Mouse (Mus musculus): ENCODE measurements around the gene Psmd4. TPM values are rescaled to one million over a fixed set of nuclear protein-coding genes. Genes with fewer than 3 reads are reported as not detected.

Psmd4 gene
- total RNA-seq (2014; rRNA removed): 179 and 200 TPM in 2 replicates
- polyA plus RNA-seq (2015; fragmentation: Nextera tagmentation; extraction: Ambion mirVana): 262 and 267 TPM in 2 replicates

DNA sequence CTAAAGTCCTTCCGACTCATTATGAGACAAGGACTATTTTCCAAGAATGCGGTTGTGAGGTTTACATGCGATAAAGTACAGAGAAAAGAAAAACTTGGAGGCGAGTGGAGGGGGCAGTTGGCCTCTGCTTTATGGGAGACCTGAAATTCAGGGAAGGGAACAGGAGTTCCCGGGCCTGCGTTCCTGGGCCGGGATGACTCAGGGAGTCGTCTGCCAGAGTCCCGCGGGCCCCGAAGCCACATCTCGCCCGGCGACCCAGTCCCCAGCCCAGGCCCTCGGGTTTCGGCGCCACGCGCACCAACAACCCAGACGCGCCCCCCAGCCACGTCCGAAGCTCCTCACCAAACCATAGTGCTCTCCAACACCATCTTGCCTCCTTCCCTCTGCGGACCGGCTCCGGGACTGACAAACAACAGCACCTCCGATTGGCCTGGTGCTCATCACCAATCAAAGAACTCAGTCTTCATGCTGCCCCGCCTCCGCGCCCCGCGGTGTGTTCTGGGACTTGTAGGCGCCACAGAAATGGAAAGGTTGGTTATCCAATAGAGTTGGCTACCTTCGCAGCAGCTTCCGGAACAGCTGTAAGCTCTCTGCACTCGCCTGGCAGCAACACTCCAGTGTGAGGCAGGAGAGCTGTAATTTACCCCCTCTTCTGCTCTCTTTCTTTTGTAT, at the start of gene Psmd4:
TSS of gene Psmd4 (minus strand) at position 449 of the 672 bp plus-strand sequence.
- Histone ChIP-seq H3K9ac (replicated peaks; ENCODE audit: low read length, poor library complexity, severe bottlenecking) (peak within 1 kb of the TSS; percentile 80), H3K9me3 (ENCODE audit: low read length) (no peaks in the 10 kb centered on the region), H3K4me1 (ENCODE audit: insufficient read depth, low read length) (no peaks in the 10 kb centered on the region; the same call in 1 of the 2 replicates), H3K4me3 (ENCODE audit: low read depth, low read length) (peak within 1 kb of the TSS; percentile 73), H3K27me3 (ENCODE audit: insufficient read depth, low read length) (no peaks in the 10 kb centered on the region), H3K27ac (ENCODE audit: low read depth, low read length) (peak within 1 kb of the TSS; percentile 75), H3K4me2 (ENCODE audit: low read depth, low read length, poor library complexity, severe bottlenecking) (peak within 1 kb of the TSS; percentile 69), H3K36me3 (ENCODE audit: insufficient read depth, low read length) (peaks cover 7% of the 10 kb centered on the region; the same call in 1 of the 2 replicates)
- ATAC-seq (ENCODE audit: low FRiP score) (peak; percentile 99), DNase-seq (ENCODE audit: low spot score) (peak; percentile 98)
- TF ChIP-seq CTCF (IDR thresholded peaks at IDR 0.05): no peak
- WGBS: under 1% methylated on average over 34 of the region's 36 CpGs

GRCm38 (mm10) chr3:95088071-95088470, 45.7 kb upstream of the Psmd4 start:
- no peak for TF ChIP-seq CTCF (IDR thresholded peaks at IDR 0.05)
- WGBS: 97% methylated on average over 1 of the region's 1 CpGs
- H3K4me2 ChIP-seq (ENCODE audit: low read depth, low read length, poor library complexity, severe bottlenecking): no peak overlapping the region
- H3K9ac ChIP-seq (replicated peaks; ENCODE audit: low read length, poor library complexity, severe bottlenecking): no peak overlapping the region
- H3K36me3 ChIP-seq (ENCODE audit: insufficient read depth, low read length): no peaks in the 10 kb centered on the region
- no peak overlapping the region for H3K27ac ChIP-seq (ENCODE audit: low read depth, low read length)
- no peaks in the 10 kb centered on the region for H3K9me3 ChIP-seq (ENCODE audit: low read length)
- ATAC-seq (ENCODE audit: low FRiP score) (no peak), DNase-seq (ENCODE audit: low spot score) (no peak)
- H3K4me3 ChIP-seq (ENCODE audit: low read depth, low read length): no peak overlapping the region
- no peaks in the 10 kb centered on the region for H3K27me3 ChIP-seq (ENCODE audit: insufficient read depth, low read length)
- no peaks in the 10 kb centered on the region for H3K4me1 ChIP-seq (ENCODE audit: insufficient read depth, low read length)

DNA sequence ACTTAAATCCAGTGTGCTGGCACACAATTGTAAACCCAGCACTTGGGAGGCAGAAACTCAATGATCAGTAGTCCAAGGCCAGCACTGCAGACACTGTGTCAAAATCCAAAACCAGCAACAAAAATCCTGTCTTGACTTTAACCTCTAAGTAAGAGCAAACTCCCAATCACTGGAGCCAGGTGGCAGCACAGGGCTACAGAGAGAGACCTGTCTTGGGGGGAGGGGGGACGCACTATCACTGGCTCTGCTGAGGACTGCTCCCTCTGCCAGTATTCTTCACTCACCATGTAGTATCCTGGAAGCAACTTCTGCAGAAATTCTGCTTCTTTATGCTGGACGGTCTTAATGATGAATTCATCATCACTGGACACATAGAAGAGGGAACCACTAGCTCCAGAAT, 29.2 kb upstream of the Psmd4 start:
- peak; percentile 47 for TF ChIP-seq CTCF (IDR thresholded peaks at IDR 0.05)
- H3K9ac ChIP-seq (replicated peaks; ENCODE audit: low read length, poor library complexity, severe bottlenecking): no peak overlapping the region
- no peak overlapping the region for H3K4me3 ChIP-seq (ENCODE audit: low read depth, low read length)
- no peaks in the 10 kb centered on the region for H3K9me3 ChIP-seq (ENCODE audit: low read length)
- 94% methylated on average over 2 of the region's 2 CpGs for WGBS
- no peaks in the 10 kb centered on the region for H3K4me1 ChIP-seq (ENCODE audit: insufficient read depth, low read length)
- no peak overlapping the region for H3K4me2 ChIP-seq (ENCODE audit: low read depth, low read length, poor library complexity, severe bottlenecking)
- no peaks in the 10 kb centered on the region for H3K27me3 ChIP-seq (ENCODE audit: insufficient read depth, low read length)
- DNase-seq (ENCODE audit: low spot score) (no peak), ATAC-seq (ENCODE audit: low FRiP score) (no peak)
- H3K36me3 ChIP-seq (ENCODE audit: insufficient read depth, low read length): peaks cover 55% of the 10 kb centered on the region
- no peak overlapping the region for H3K27ac ChIP-seq (ENCODE audit: low read depth, low read length)

- H3K36me3 ChIP-seq (ENCODE audit: insufficient read depth, low read length): peaks cover 68% of the 10 kb centered on the region
- H3K4me2 ChIP-seq (ENCODE audit: low read depth, low read length, poor library complexity, severe bottlenecking): no peak overlapping the region
- H3K9ac ChIP-seq (replicated peaks; ENCODE audit: low read length, poor library complexity, severe bottlenecking): no peak overlapping the region
- H3K9me3 ChIP-seq (ENCODE audit: low read length): no peaks in the 10 kb centered on the region
- ATAC-seq (ENCODE audit: low FRiP score) (no peak), DNase-seq (ENCODE audit: low spot score) (no peak)
- no peaks in the 10 kb centered on the region for H3K4me1 ChIP-seq (ENCODE audit: insufficient read depth, low read length)
- no peaks in the 10 kb centered on the region for H3K27me3 ChIP-seq (ENCODE audit: insufficient read depth, low read length)
- TF ChIP-seq CTCF (IDR thresholded peaks at IDR 0.05): no peak
- no peak overlapping the region for H3K27ac ChIP-seq (ENCODE audit: low read depth, low read length)
- WGBS: 90% methylated on average over 11 of the region's 11 CpGs
- H3K4me3 ChIP-seq (ENCODE audit: low read depth, low read length): no peak overlapping the region
These were observed 24.2 kb upstream of the Psmd4 start for GRCm38 (mm10) chr3:95066570-95066969.

- H3K4me2 ChIP-seq (ENCODE audit: low read depth, low read length, poor library complexity, severe bottlenecking): no peak overlapping the region
- whole genome bisulfite sequencing: 93% methylated on average over 6 of the region's 6 CpGs
- H3K4me3 ChIP-seq (ENCODE audit: low read depth, low read length): no peak overlapping the region
- ATAC-seq (ENCODE audit: low FRiP score) (no peak), DNase-seq (ENCODE audit: low spot score) (no peak)
- no peak for TF ChIP-seq CTCF (IDR thresholded peaks at IDR 0.05)
- H3K27me3 ChIP-seq (ENCODE audit: insufficient read depth, low read length): no peaks in the 10 kb centered on the region
- H3K9me3 ChIP-seq (ENCODE audit: low read length): no peaks in the 10 kb centered on the region
- H3K9ac ChIP-seq (replicated peaks; ENCODE audit: low read length, poor library complexity, severe bottlenecking): no peak overlapping the region
- H3K4me1 ChIP-seq (ENCODE audit: insufficient read depth, low read length): no peaks in the 10 kb centered on the region
- H3K36me3 ChIP-seq (ENCODE audit: insufficient read depth, low read length): peaks cover 66% of the 10 kb centered on the region
- no peak overlapping the region for H3K27ac ChIP-seq (ENCODE audit: low read depth, low read length)
These were observed 23.7 kb upstream of the Psmd4 start for GRCm38 (mm10) chr3:95066095-95066494.

DNA sequence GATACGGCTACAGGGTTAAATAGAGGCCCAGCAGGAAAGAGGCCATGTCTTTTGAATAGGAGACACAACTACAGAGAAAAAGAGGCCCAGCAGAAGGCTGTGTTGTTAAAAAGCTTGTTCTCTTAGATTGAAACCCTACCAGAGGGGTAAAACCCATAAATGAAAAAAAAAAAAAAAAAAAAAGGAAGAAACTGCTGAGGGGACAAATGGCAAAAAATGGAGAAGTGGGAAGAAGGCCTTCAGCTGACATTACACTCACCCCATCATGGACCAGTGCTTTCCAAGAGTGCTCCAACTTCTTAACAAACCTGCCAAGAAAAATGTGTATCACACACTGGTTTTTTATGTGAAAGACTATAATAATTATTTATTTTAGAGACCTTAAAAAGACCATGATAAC, 23.1 kb upstream of the Psmd4 start:
- DNase-seq (ENCODE audit: low spot score) (no peak), ATAC-seq (ENCODE audit: low FRiP score) (no peak)
- Histone ChIP-seq H3K4me3 (ENCODE audit: low read depth, low read length) (no peak overlapping the region), H3K4me1 (ENCODE audit: insufficient read depth, low read length) (no peaks in the 10 kb centered on the region), H3K27ac (ENCODE audit: low read depth, low read length) (no peak overlapping the region), H3K36me3 (ENCODE audit: insufficient read depth, low read length) (peaks cover 70% of the 10 kb centered on the region), H3K27me3 (ENCODE audit: insufficient read depth, low read length) (no peaks in the 10 kb centered on the region), H3K9ac (replicated peaks; ENCODE audit: low read length, poor library complexity, severe bottlenecking) (no peak overlapping the region), H3K4me2 (ENCODE audit: low read depth, low read length, poor library complexity, severe bottlenecking) (no peak overlapping the region), H3K9me3 (ENCODE audit: low read length) (no peaks in the 10 kb centered on the region)
- no peak for TF ChIP-seq CTCF (IDR thresholded peaks at IDR 0.05)
- WGBS: 68% methylated on average over 1 of the region's 1 CpGs

Data from midbrain, postnatal 0 days (tissue).